Mouse (Mus musculus): ENCODE data around the gene Zfp553.

GRCm38 (mm10) chr7:127216307-127216706 is 16.6 kb upstream of the Zfp553 start:
- TF ChIP-seq POLR2A (IDR thresholded peaks at IDR 0.05; ENCODE audit: extremely low read depth, insufficient read depth, low read length) = no peak
- TF ChIP-seq CTCF (IDR thresholded peaks at IDR 0.05; ENCODE audit: low read depth, low read length) = no peak

All from liver, adult 2 months (tissue).